Mouse (Mus musculus) embryonic facial prominence, embryonic 12.5 days (tissue): ENCODE measurements around the gene Ano7. TPM values are rescaled to one million over a fixed set of nuclear protein-coding genes. Genes with fewer than 3 reads are reported as not detected.

Source experiments
- ATAC-seq: fragments of 200-750 bp; cut with Nextera tagmentation; 2 replicates; pipeline ENCODE4 v1.8.0; 2017; ENCODE audit not compliant: insufficient number of reproducible peaks, insufficient read depth, low FRiP score, low TSS enrichment
- H3K27ac ChIP-seq: fragments of 300-500 bp; sonication (generic); 2 replicates; pipeline ENCODE4 v1.5.1; 2016; ENCODE audit warnings: mild to moderate bottlenecking
- H3K27me3 ChIP-seq: fragments of 300-500 bp; sonication (generic); 2 replicates; pipeline ENCODE4 v1.6.1; 2016; ENCODE audit warnings: mild to moderate bottlenecking, moderate library complexity
- H3K36me3 ChIP-seq: fragments of 300-500 bp; sonication (generic); 2 replicates; pipeline ENCODE4 v1.6.1; 2016; ENCODE audit warnings: mild to moderate bottlenecking
- H3K4me1 ChIP-seq: fragments of 300-500 bp; sonication (generic); 2 replicates; pipeline ENCODE4 v1.6.1; 2016
- H3K4me2 ChIP-seq: fragments of 300-500 bp; sonication (generic); replicated peaks from 2 replicates; pipeline ENCODE4 v1.6.1; 2016; ENCODE audit warnings: mild to moderate bottlenecking, moderate library complexity
- H3K4me3 ChIP-seq: fragments of 300-500 bp; sonication (generic); 2 replicates; pipeline ENCODE4 v1.5.1; 2016; ENCODE audit warnings: mild to moderate bottlenecking
- H3K9ac ChIP-seq: fragments of 300-500 bp; sonication (generic); 2 replicates; pipeline ENCODE4 v1.6.1; 2016; ENCODE audit warnings: mild to moderate bottlenecking, moderate library complexity
- H3K9me3 ChIP-seq: fragments of 300-500 bp; sonication (generic); 2 replicates; pipeline ENCODE4 v1.6.1; 2016; ENCODE audit warnings: mild to moderate bottlenecking, moderate library complexity
- WGBS: fragments of 180-500 bp; shearing (Covaris S2); methylation state at CpG from one replicate; pipeline ENCODE4 v1.1.7; 2016; 5-methylcytosine and 5-hydroxymethylcytosine counted together
- polyA plus RNA-seq: library from polyadenylated mRNA; unstranded; fragments of >200 nt; fragmentation: Nextera tagmentation; extraction: Ambion mirVana; gene quantifications from 2 replicates; pipeline ENCODE4 v1.2.1, GENCODE M21; 2016

Gene Ano7
- 0.22 and 0.29 TPM in 2 replicates for polyA plus RNA-seq

GRCm38 (mm10) chr1:93373665-93374064, at the start of gene Ano7:
TSS of gene Ano7 (plus strand) at chr1:93373930.
- Histone ChIP-seq H3K36me3 (no peaks in the 10 kb centered on the region), H3K27me3 (no peaks in the 10 kb centered on the region), H3K4me2 (no peak within 1 kb of the TSS), H3K27ac (no peak within 1 kb of the TSS), H3K4me1 (no peaks in the 10 kb centered on the region), H3K9ac (no peak within 1 kb of the TSS), H3K9me3 (no peaks in the 10 kb centered on the region), H3K4me3 (no peak within 1 kb of the TSS)
- 76% methylated on average over 4 of the region's 4 CpGs for WGBS
- no peak for ATAC-seq

DNA sequence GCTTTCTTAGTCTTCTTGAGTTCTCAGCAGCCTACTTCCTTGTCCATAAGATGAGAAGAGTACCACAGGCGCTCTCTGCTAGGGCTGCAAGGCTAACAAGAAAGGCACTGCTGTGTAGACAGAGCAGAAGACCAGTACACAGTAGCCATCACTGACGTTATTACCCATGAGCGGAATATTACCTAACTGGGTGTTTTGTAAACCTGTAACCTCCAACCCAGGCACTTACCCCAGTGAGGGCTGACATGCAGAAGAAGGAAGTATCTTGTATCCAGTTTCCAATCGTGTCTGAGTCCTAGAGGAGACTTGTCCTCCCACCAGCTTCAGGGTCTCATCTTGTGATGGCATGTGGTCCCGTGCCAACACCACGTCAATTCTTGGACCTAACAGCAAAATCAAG, 49.8 kb upstream of the Ano7 start:
- H3K36me3 ChIP-seq, result peaks cover 80% of the 10 kb centered on the region
- no peak for ATAC-seq
- H3K27me3 ChIP-seq, result no peaks in the 10 kb centered on the region
- no peaks in the 10 kb centered on the region for H3K4me1 ChIP-seq
- no peaks in the 10 kb centered on the region for H3K9me3 ChIP-seq
- no peak overlapping the region for H3K4me3 ChIP-seq
- no peak overlapping the region for H3K27ac ChIP-seq
- no peak overlapping the region for H3K9ac ChIP-seq
- WGBS, result 91% methylated on average over 6 of the region's 6 CpGs
- H3K4me2 ChIP-seq, result no peak overlapping the region

- Histone ChIP-seq H3K27ac (no peak overlapping the region), H3K27me3 (no peaks in the 10 kb centered on the region), H3K4me1 (no peaks in the 10 kb centered on the region), H3K9ac (no peak overlapping the region), H3K36me3 (peaks cover 71% of the 10 kb centered on the region), H3K4me3 (no peak overlapping the region), H3K9me3 (no peaks in the 10 kb centered on the region), H3K4me2 (no peak overlapping the region)
- WGBS, result 91% methylated on average over 3 of the region's 3 CpGs
- ATAC-seq, result no peak
These were observed 47.3 kb upstream of the Ano7 start for GRCm38 (mm10) chr1:93326446-93326845.

- H3K27ac ChIP-seq, result no peak overlapping the region
- H3K4me2 ChIP-seq, result no peak overlapping the region
- no peaks in the 10 kb centered on the region for H3K9me3 ChIP-seq
- 70% methylated on average over 2 of the region's 2 CpGs for WGBS
- H3K4me3 ChIP-seq, result no peak overlapping the region
- no peaks in the 10 kb centered on the region for H3K4me1 ChIP-seq
- no peak overlapping the region for H3K9ac ChIP-seq
- H3K27me3 ChIP-seq, result no peaks in the 10 kb centered on the region
- ATAC-seq, result no peak
- H3K36me3 ChIP-seq, result peaks cover 34% of the 10 kb centered on the region
These were observed 39.1 kb upstream of the Ano7 start for GRCm38 (mm10) chr1:93334621-93335020.

- H3K4me1 ChIP-seq, result peaks cover 11% of the 10 kb centered on the region
These were observed 30.9 kb upstream of the Ano7 start, which contains the start of the genes Ppp1r7 and Pask for GRCm38 (mm10) chr1:93342648-93343503. TSS of gene Ppp1r7 (plus strand) at chr1:93342854. TSS of gene Pask (minus strand) at chr1:93343482.

DNA sequence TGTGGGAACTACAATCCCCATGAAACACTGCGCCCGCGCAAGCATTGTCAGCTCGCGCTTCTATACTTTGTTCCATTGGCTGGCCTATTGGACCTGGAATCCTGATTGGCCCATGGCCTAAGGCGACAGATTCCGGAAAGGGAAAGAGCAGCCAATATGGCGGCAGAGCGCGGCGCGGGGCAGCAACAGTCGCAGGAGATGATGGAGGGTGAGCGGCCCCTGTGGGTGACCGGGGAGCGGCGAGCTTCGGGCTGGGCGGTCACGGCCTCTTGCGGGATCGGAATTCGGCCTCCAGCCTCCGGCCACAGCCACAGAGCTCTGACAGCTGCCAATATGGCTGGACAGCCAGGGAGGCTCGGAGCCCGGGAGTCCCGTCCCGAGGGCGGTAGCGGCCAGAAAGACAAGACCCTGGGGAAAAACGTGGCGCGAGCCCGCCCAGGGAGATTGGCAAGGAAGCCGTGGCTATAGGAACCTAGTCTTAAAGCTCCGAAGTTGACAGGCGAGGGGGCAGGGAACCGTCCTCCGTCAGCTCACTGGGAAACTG, 30.2 kb upstream of the Ano7 start:
- Histone ChIP-seq H3K4me1 (peaks cover 11% of the 10 kb centered on the region), H3K9me3 (no peaks in the 10 kb centered on the region), H3K4me2 (peak overlapping the region; percentile 79), H3K9ac (peak overlapping the region; percentile 78), H3K27ac (0 out of 2 replicates have a peak overlapping the region, but pooled peaks have one; percentile 37), H3K27me3 (no peaks in the 10 kb centered on the region), H3K4me3 (peak overlapping the region; percentile 78), H3K36me3 (peaks cover 18% of the 10 kb centered on the region)
- under 1% methylated on average over 39 of the region's 39 CpGs for WGBS
- peak; percentile 93 for ATAC-seq

More at GRCm38 (mm10) chr1:93342648-93343503, 30.9 kb upstream of the Ano7 start, which contains the start of the genes Ppp1r7 and Pask:
- Histone ChIP-seq H3K36me3 (peaks cover 11% of the 10 kb centered on the region), H3K9ac (peak within 1 kb of the TSS; percentile 78), H3K4me2 (peak within 1 kb of the TSS; percentile 79), H3K27me3 (no peaks in the 10 kb centered on the region), H3K9me3 (no peaks in the 10 kb centered on the region), H3K27ac (peak within 1 kb of the TSS; percentile 72), H3K4me3 (peak within 1 kb of the TSS; percentile 78)
- ATAC-seq, result peak; percentile 98
- under 1% methylated on average over 62 of the region's 63 CpGs for WGBS

DNA sequence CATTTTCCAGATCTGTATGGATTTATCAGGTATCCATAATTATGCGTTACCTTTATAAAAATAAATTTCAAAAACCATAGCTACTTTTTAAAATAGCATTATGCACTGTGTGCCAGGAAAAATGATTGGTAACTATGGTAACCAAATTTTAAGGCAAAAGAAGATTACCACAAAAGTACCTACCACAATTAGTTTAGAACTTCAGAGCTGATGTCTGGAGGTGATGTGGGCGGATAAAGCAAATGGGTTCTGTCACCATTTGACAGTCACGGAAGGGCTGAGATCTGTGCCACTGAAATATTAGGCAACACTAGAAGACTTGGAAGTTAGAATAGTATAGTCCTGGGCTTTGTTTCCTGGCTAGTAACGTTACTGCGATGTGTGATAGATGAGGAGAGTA, 26.6 kb upstream of the Ano7 start:
- Histone ChIP-seq H3K9me3 (no peaks in the 10 kb centered on the region), H3K27me3 (no peaks in the 10 kb centered on the region), H3K9ac (no peak overlapping the region), H3K36me3 (peaks cover 45% of the 10 kb centered on the region), H3K27ac (no peak overlapping the region), H3K4me2 (no peak overlapping the region), H3K4me3 (no peak overlapping the region), H3K4me1 (peaks cover 7% of the 10 kb centered on the region)
- no peak for ATAC-seq
- 92% methylated on average over 5 of the region's 5 CpGs for WGBS

- Histone ChIP-seq H3K9me3 (no peaks in the 10 kb centered on the region), H3K4me2 (no peak overlapping the region), H3K9ac (no peak overlapping the region), H3K27ac (no peak overlapping the region), H3K27me3 (no peaks in the 10 kb centered on the region), H3K36me3 (peaks cover 67% of the 10 kb centered on the region), H3K4me1 (no peaks in the 10 kb centered on the region), H3K4me3 (no peak overlapping the region)
- WGBS, result 79% methylated on average over 4 of the region's 4 CpGs
- ATAC-seq, result no peak
These were observed 24.0 kb upstream of the Ano7 start for GRCm38 (mm10) chr1:93349701-93350100.

DNA sequence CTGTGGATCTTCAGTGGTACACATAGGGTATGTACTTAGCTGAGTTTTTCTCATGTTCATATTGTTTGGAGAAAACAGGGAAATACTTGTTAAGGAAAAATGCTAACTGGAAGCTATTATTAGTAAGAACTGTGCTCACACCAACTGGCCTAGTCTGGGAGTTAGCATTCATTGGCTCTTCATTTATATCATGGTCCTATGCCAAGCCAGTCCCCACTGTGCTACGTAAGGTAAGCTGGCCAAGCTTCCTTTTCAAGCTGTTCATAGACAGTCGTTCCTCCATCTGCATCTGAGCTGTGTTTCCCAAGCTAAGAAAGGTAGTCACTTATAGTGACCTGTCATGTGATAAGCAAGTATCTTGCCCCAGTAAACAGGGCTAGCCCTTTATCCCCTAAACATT, 21.0 kb upstream of the Ano7 start:
- H3K27ac ChIP-seq, result no peak overlapping the region
- no peak overlapping the region for H3K4me2 ChIP-seq
- H3K9ac ChIP-seq, result no peak overlapping the region
- no peak overlapping the region for H3K4me3 ChIP-seq
- no peaks in the 10 kb centered on the region for H3K4me1 ChIP-seq
- H3K36me3 ChIP-seq, result peaks cover 77% of the 10 kb centered on the region
- ATAC-seq, result no peak
- 91% methylated on average over 2 of the region's 2 CpGs for WGBS
- H3K27me3 ChIP-seq, result no peaks in the 10 kb centered on the region
- no peaks in the 10 kb centered on the region for H3K9me3 ChIP-seq

DNA sequence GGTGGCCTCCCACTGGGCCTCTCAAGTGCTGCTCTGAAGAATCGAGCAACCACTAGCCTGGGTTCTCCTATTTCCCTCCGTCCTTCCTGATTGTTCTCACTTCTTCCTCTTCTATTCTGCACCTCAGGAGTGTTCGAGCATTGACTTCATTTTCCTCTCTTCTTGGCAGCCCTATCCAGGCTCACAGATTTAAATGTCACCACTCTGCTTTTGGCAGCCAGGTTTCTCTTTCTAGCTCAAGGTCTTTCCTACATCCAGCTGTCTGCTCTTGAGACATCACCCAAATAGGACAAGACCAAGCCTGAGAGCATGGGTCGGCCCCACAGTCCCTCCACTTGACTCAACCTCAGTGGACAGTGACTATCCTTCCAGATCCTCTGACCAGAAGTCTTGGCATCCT, 11.1 kb upstream of the Ano7 start:
- no peak for ATAC-seq
- no peak overlapping the region for H3K9ac ChIP-seq
- 88% methylated on average over 4 of the region's 4 CpGs for WGBS

GRCm38 (mm10) chr1:93365641-93366040, 8.1 kb upstream of the Ano7 start:
- no peak overlapping the region for H3K4me3 ChIP-seq
- no peak overlapping the region for H3K4me2 ChIP-seq
- no peaks in the 10 kb centered on the region for H3K9me3 ChIP-seq
- no peak overlapping the region for H3K27ac ChIP-seq
- 93% methylated on average over 6 of the region's 6 CpGs for WGBS
- ATAC-seq, result no peak
- no peaks in the 10 kb centered on the region for H3K4me1 ChIP-seq
- no peaks in the 10 kb centered on the region for H3K27me3 ChIP-seq
- H3K9ac ChIP-seq, result no peak overlapping the region
- H3K36me3 ChIP-seq, result peaks cover 61% of the 10 kb centered on the region

More for the DNA sequence above, 11.1 kb upstream of the Ano7 start:
- Histone ChIP-seq H3K9me3 (no peaks in the 10 kb centered on the region), H3K4me3 (no peak overlapping the region), H3K4me1 (no peaks in the 10 kb centered on the region), H3K4me2 (no peak overlapping the region), H3K27me3 (no peaks in the 10 kb centered on the region), H3K27ac (no peak overlapping the region), H3K36me3 (peaks cover 82% of the 10 kb centered on the region)

GRCm38 (mm10) chr1:93377307-93377706, 3.6 kb downstream of the Ano7 start:
- Histone ChIP-seq H3K4me1 (no peaks in the 10 kb centered on the region), H3K4me3 (no peak overlapping the region), H3K27ac (no peak overlapping the region), H3K9me3 (no peaks in the 10 kb centered on the region), H3K4me2 (no peak overlapping the region), H3K27me3 (no peaks in the 10 kb centered on the region), H3K36me3 (no peaks in the 10 kb centered on the region), H3K9ac (no peak overlapping the region)
- ATAC-seq, result no peak
- WGBS, result 61% methylated on average over 5 of the region's 5 CpGs
